Mouse (Mus musculus) MEL (cell line): Measurements from ENCODE around the gene Mfsd2a. TPM values are rescaled to one million over a fixed set of nuclear protein-coding genes. Genes with fewer than 3 reads are reported as not detected.

ENCODE experiments used
- DNase-seq: peaks from one replicate; pipeline ENCODE4 v3.0.0; 2011; ENCODE audit warnings: low read depth, low spot score
- H3K27ac ChIP-seq: 2 replicates; pipeline ENCODE4 v1.5.1; 2012; ENCODE audit warnings: low read depth, mild to moderate bottlenecking, control low read depth, low read length, moderate library complexity; ENCODE audit not compliant: control insufficient read depth
- H3K27me3 ChIP-seq, 2 experiments: fragments of 150-350 bp in 1 of 2; sonication (generic) in 1 of 2; 2 replicates each; pipeline ENCODE4 v1.6.1; 2012; ENCODE audit warnings: low read length in 2 of 2, mild to moderate bottlenecking in 2 of 2, improper control_type of control experiment in 1 of 2, moderate library complexity in 1 of 2; ENCODE audit not compliant: insufficient read depth in 2 of 2, control insufficient read depth in 1 of 2
- H3K36me3 ChIP-seq, 2 experiments: 2 replicates each; pipeline ENCODE4 v1.6.1; 2012 to 2014; ENCODE audit warnings: low read length in 2 of 2, improper control_type of control experiment in 1 of 2, inconsistent platforms in 1 of 2, mild to moderate bottlenecking in 1 of 2; ENCODE audit not compliant: insufficient read depth in 2 of 2, control insufficient read depth in 1 of 2
- H3K4me1 ChIP-seq, 2 experiments: fragments of 150-350 bp in 1 of 2; sonication (generic) in 1 of 2; 2 replicates each; pipeline ENCODE4 v1.6.1; 2012; ENCODE audit warnings: low read length in 2 of 2, improper control_type of control experiment in 1 of 2, mild to moderate bottlenecking in 1 of 2; ENCODE audit not compliant: insufficient read depth in 2 of 2, control insufficient read depth in 1 of 2
- H3K4me3 ChIP-seq, 2 experiments: fragments of 150-350 bp in 1 of 2; sonication (generic) in 1 of 2; 2 replicates each; pipeline ENCODE4 v1.5.1; 2012; ENCODE audit warnings: low read depth in 2 of 2, low read length in 2 of 2, mild to moderate bottlenecking in 2 of 2, moderate library complexity in 2 of 2, control low read depth in 1 of 2, improper control_type of control experiment in 1 of 2; ENCODE audit not compliant: control insufficient read depth in 1 of 2, insufficient read depth in 1 of 2
- H3K79me2 ChIP-seq: 2 replicates; pipeline ENCODE4 v1.6.1; 2012; ENCODE audit warnings: mild to moderate bottlenecking, low read length, moderate library complexity; ENCODE audit not compliant: control insufficient read depth, poor library complexity, insufficient read depth
- H3K9ac ChIP-seq: 2 replicates; pipeline ENCODE4 v1.6.1; 2012; ENCODE audit warnings: low read depth, mild to moderate bottlenecking, control low read depth, low read length, moderate library complexity; ENCODE audit not compliant: control insufficient read depth, poor library complexity, severe bottlenecking
- H3K9me3 ChIP-seq: fragments of 150-350 bp; sonication (generic); replicated peaks from 2 replicates; pipeline ENCODE4 v1.6.1; 2012; ENCODE audit warnings: mild to moderate bottlenecking, low read length, improper control_type of control experiment, moderate library complexity; ENCODE audit not compliant: insufficient read depth
- CHD1 ChIP-seq: IDR thresholded peaks from 2 replicates; pipeline ENCODE4 v1.6.1; 2012; ENCODE audit warnings: low read depth, mild to moderate bottlenecking, inconsistent platforms, low read length, improper control_type of control experiment
- CTCF ChIP-seq, 3 experiments: IDR thresholded peaks in 2 of 3; conservative IDR thresholded peaks in 1 of 3; 2 replicates each; pipeline ENCODE4 v1.5.1; 2011 to 2012; ENCODE audit warnings: low read length in 3 of 3, low read depth in 2 of 3, mild to moderate bottlenecking in 2 of 3, improper control_type of control experiment in 1 of 3, inconsistent platforms in 1 of 3, mixed read lengths in 1 of 3, moderate library complexity in 1 of 3; ENCODE audit not compliant: control insufficient read depth in 1 of 3, insufficient read depth in 1 of 3, poor library complexity in 1 of 3, severe bottlenecking in 1 of 3
- E2F4 ChIP-seq: IDR thresholded peaks from 2 replicates; pipeline ENCODE4 v1.6.1; 2011; ENCODE audit warnings: low read depth, low read length, improper control_type of control experiment, borderline replicate concordance
- ELF1 ChIP-seq: IDR thresholded peaks from 2 replicates; pipeline ENCODE4 v1.6.1; 2014; ENCODE audit warnings: low read depth, mild to moderate bottlenecking, inconsistent platforms, low read length, improper control_type of control experiment, moderate library complexity
- ETS1 ChIP-seq: IDR thresholded peaks from 2 replicates; pipeline ENCODE4 v1.6.1; 2012; ENCODE audit warnings: low read depth, mild to moderate bottlenecking, inconsistent platforms, low read length, improper control_type of control experiment, moderate library complexity
- GATA1 ChIP-seq: IDR thresholded peaks from 2 replicates; pipeline ENCODE4 v1.6.1; 2011; ENCODE audit warnings: low read depth, low read length, improper control_type of control experiment
- HCFC1 ChIP-seq: IDR thresholded peaks from 2 replicates; pipeline ENCODE4 v1.6.1; 2012; ENCODE audit warnings: low read depth, mild to moderate bottlenecking, inconsistent platforms, low read length, improper control_type of control experiment, moderate library complexity
- JUND ChIP-seq: IDR thresholded peaks from 2 replicates; pipeline ENCODE4 v1.6.1; 2011; ENCODE audit warnings: low read depth, mild to moderate bottlenecking, improper control_type of control experiment, low read length
- MAX ChIP-seq: IDR thresholded peaks from 2 replicates; pipeline ENCODE4 v1.6.1; 2011; ENCODE audit warnings: low read length, improper control_type of control experiment
- MAZ ChIP-seq: IDR thresholded peaks from 2 replicates; pipeline ENCODE4 v1.6.1; 2012; ENCODE audit warnings: low read depth, mild to moderate bottlenecking, inconsistent platforms, low read length, improper control_type of control experiment
- MEF2A ChIP-seq: IDR thresholded peaks from 2 replicates; pipeline ENCODE4 v1.6.1; 2014; ENCODE audit warnings: low read depth, mild to moderate bottlenecking, inconsistent platforms, low read length, improper control_type of control experiment; ENCODE audit not compliant: poor library complexity, insufficient replicate concordance, severe bottlenecking; ENCODE audit errors: extremely low read depth
- MXI1 ChIP-seq: IDR thresholded peaks from 2 replicates; pipeline ENCODE4 v1.6.1; 2011; ENCODE audit warnings: mild to moderate bottlenecking, low read depth, low read length, improper control_type of control experiment
- MYC ChIP-seq: IDR thresholded peaks from 2 replicates; pipeline ENCODE4 v1.6.1; 2011; ENCODE audit warnings: low read depth, mild to moderate bottlenecking, low read length, improper control_type of control experiment, moderate library complexity
- NELFE ChIP-seq: IDR thresholded peaks from 2 replicates; pipeline ENCODE4 v1.6.1; 2011; ENCODE audit warnings: low read depth, low read length, improper control_type of control experiment
- NRF1 ChIP-seq: IDR thresholded peaks from 2 replicates; pipeline ENCODE4 v1.6.1; 2014; ENCODE audit warnings: low read depth, mild to moderate bottlenecking, inconsistent platforms, low read length, improper control_type of control experiment, moderate library complexity; ENCODE audit not compliant: poor library complexity, insufficient read depth, severe bottlenecking
- POLR2A ChIP-seq, 2 experiments: IDR thresholded peaks; 2 replicates each; pipeline ENCODE4 v1.6.1; 2011 to 2012; ENCODE audit warnings: low read length in 2 of 2, mild to moderate bottlenecking in 2 of 2, control low read depth in 1 of 2, improper control_type of control experiment in 1 of 2, low read depth in 1 of 2, moderate library complexity in 1 of 2; ENCODE audit not compliant: control insufficient read depth in 1 of 2, insufficient read depth in 1 of 2, poor library complexity in 1 of 2
- POLR2AphosphoS5 ChIP-seq: IDR thresholded peaks from 2 replicates; pipeline ENCODE4 v1.6.1; 2012; ENCODE audit warnings: low read depth, borderline replicate concordance, mild to moderate bottlenecking, inconsistent platforms, low read length, moderate library complexity, mixed read lengths
- RCOR1 ChIP-seq: IDR thresholded peaks from 2 replicates; pipeline ENCODE4 v1.6.1; 2012; ENCODE audit warnings: low read depth, mild to moderate bottlenecking, inconsistent platforms, low read length, improper control_type of control experiment
- SIN3A ChIP-seq: IDR thresholded peaks from 2 replicates; pipeline ENCODE4 v1.6.1; 2012; ENCODE audit warnings: low read length, improper control_type of control experiment, inconsistent platforms
- SMC3 ChIP-seq: IDR thresholded peaks from 2 replicates; pipeline ENCODE4 v1.6.1; 2011; ENCODE audit warnings: low read depth, low read length, improper control_type of control experiment
- TAL1 ChIP-seq: IDR thresholded peaks from 2 replicates; pipeline ENCODE4 v1.6.1; 2012; ENCODE audit warnings: mild to moderate bottlenecking, inconsistent platforms, low read length, moderate library complexity, mixed read lengths
- TBP ChIP-seq: IDR thresholded peaks from 2 replicates; pipeline ENCODE4 v1.8.0; 2011; ENCODE audit warnings: low read depth, low read length, improper control_type of control experiment
- UBTF ChIP-seq: IDR thresholded peaks from 2 replicates; pipeline ENCODE4 v1.6.1; 2012; ENCODE audit warnings: low read depth, mild to moderate bottlenecking, inconsistent platforms, low read length, improper control_type of control experiment, moderate library complexity, borderline replicate concordance; ENCODE audit not compliant: insufficient read depth
- USF1 ChIP-seq: IDR thresholded peaks from 2 replicates; pipeline ENCODE4 v1.6.1; 2014; ENCODE audit warnings: low read depth, mild to moderate bottlenecking, inconsistent platforms, low read length, improper control_type of control experiment, moderate library complexity
- USF2 ChIP-seq, 2 experiments: IDR thresholded peaks; 2 replicates each; pipeline ENCODE4 v1.6.1; 2011 to 2012; ENCODE audit warnings: improper control_type of control experiment in 2 of 2, low read length in 2 of 2, borderline replicate concordance in 1 of 2, inconsistent platforms in 1 of 2, low read depth in 1 of 2, mild to moderate bottlenecking in 1 of 2; ENCODE audit not compliant: insufficient read depth in 1 of 2
- ZC3H11A ChIP-seq: IDR thresholded peaks from 2 replicates; pipeline ENCODE4 v1.6.1; 2012; ENCODE audit warnings: low read depth, mild to moderate bottlenecking, inconsistent platforms, low read length, improper control_type of control experiment
- ZKSCAN1 ChIP-seq: IDR thresholded peaks from 2 replicates; pipeline ENCODE4 v1.6.1; 2012; ENCODE audit warnings: low read depth, mild to moderate bottlenecking, inconsistent platforms, low read length, improper control_type of control experiment, moderate library complexity
- polyA plus RNA-seq, 2 experiments: library from polyadenylated mRNA; stranded (reverse) in 1 of 2; unstranded in 1 of 2; fragments of >175 nt in 1 of 2; fragments of >200 nt in 1 of 2; gene quantifications; 2 replicates each; pipeline versions ENCODE4 v1.2.1 to v1.2.4; 2012; ENCODE audit warnings: low replicate concordance in 2 of 2, low read depth in 1 of 2; ENCODE audit not compliant: insufficient read length in 2 of 2, insufficient read depth in 1 of 2, missing spikeins in 1 of 2
- total RNA-seq: library from RNA; depleted of rRNA; stranded (reverse); fragments of 300-350 nt; gene quantifications from 2 replicates; pipeline ENCODE4 v1.2.3, GENCODE M21; 2012

Gene Mfsd2a
- total and polyA plus RNA-seq, 3 experiments = 8.8 to 14.3 TPM; not detected in 1

DNA sequence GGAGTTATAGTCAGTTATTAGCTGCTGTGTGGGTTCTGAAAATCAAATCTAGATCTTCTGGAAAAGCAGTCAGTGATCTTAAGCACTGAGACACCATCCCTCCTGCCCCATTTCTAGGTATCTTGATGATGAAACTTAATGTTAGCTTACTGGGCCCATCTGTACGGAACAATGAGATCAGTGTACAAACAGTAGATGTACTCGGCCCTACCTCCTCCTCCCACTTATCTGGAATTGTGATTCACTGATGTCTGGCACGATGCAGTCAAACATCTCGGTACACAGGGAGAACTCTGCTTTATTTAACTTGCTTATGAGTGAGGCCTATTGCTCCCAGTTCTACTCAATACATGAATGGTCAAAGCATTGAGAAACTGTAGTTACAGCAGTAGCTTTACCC lies 45.0 kb downstream of the Mfsd2a start:
- no peak for DNase-seq
- no peak overlapping the region for H3K27ac ChIP-seq
- no peaks in the 10 kb centered on the region for H3K36me3 ChIP-seq
- no peak overlapping the region for H3K4me3 ChIP-seq
- TF ChIP-seq GATA1 (no peak), ETS1 (no peak), NELFE (no peak), MAZ (no peak), UBTF (no peak), POLR2A (IDR thresholded peaks at IDR 0.05; ENCODE audit: control insufficient read depth in 1 of 2, insufficient read depth in 1 of 2, low read depth in 1 of 2, low read length in 2 of 2, poor library complexity in 1 of 2) (no peak), SIN3A (no peak), ZKSCAN1 (no peak), CTCF (IDR thresholded peaks at IDR 0.05 in 2 of 3, conservative IDR thresholded peaks at IDR 0.05 in 1 of 3; ENCODE audit: control insufficient read depth in 1 of 3, insufficient read depth in 1 of 3, low read depth in 2 of 3, low read length in 3 of 3, poor library complexity in 1 of 3, severe bottlenecking in 1 of 3) (no peak), USF2 (IDR thresholded peaks at IDR 0.05; ENCODE audit: borderline replicate concordance in 1 of 2, insufficient read depth in 1 of 2, low read depth in 1 of 2, low read length in 2 of 2) (no peak), MXI1 (no peak), MYC (no peak), E2F4 (no peak), HCFC1 (no peak), JUND (no peak), MAX (no peak), NRF1 (no peak), POLR2AphosphoS5 (no peak)
- H3K27me3 ChIP-seq = no peaks in the 10 kb centered on the region
- no peaks in the 10 kb centered on the region; a peak in 1 of 4 replicates for H3K4me1 ChIP-seq
- H3K9me3 ChIP-seq = no peaks in the 10 kb centered on the region
- no peak overlapping the region for H3K9ac ChIP-seq
- no peaks in the 10 kb centered on the region for H3K79me2 ChIP-seq

DNA sequence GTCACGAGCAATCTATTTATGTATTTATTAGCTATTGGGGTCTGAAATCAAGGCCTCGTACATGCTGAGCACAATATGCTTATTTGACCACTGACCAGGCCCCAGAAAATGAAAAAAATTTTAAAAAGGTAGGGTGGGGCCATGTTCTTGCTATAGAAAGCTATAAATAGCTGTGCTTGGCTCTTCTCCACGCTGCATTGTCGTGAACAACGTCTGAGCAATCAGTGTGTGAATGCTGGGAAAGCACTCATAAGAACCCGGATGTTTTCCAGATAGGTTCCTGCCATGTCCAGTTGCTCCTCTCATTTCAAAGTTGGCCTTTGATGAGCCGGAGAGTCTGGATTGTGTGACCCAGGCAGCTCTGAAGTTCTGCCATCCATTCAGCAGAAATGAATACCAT lies 46.8 kb downstream of the Mfsd2a start:
- H3K9ac ChIP-seq = no peak overlapping the region
- H3K4me3 ChIP-seq = no peak overlapping the region
- H3K27ac ChIP-seq = no peak overlapping the region
- no peak for DNase-seq
- no peaks in the 10 kb centered on the region for H3K79me2 ChIP-seq
- H3K4me1 ChIP-seq = no peaks in the 10 kb centered on the region; a peak in 1 of 4 replicates
- TF ChIP-seq SMC3 = no peak
- TF ChIP-seq TBP = no peak
- TF ChIP-seq CHD1 = no peak
- no peak for TF ChIP-seq ZKSCAN1
- no peak for TF ChIP-seq RCOR1
- TF ChIP-seq MEF2A = no peak
- TF ChIP-seq ZC3H11A = no peak
- no peak for TF ChIP-seq USF1
- no peak for TF ChIP-seq HCFC1
- no peak for TF ChIP-seq NRF1
- no peak for TF ChIP-seq TAL1
- no peak for TF ChIP-seq CTCF (IDR thresholded peaks at IDR 0.05 in 2 of 3, conservative IDR thresholded peaks at IDR 0.05 in 1 of 3; ENCODE audit: control insufficient read depth in 1 of 3, insufficient read depth in 1 of 3, low read depth in 2 of 3, low read length in 3 of 3, poor library complexity in 1 of 3, severe bottlenecking in 1 of 3)
- TF ChIP-seq ELF1 = no peak
- TF ChIP-seq E2F4 = no peak
- no peak for TF ChIP-seq USF2 (IDR thresholded peaks at IDR 0.05; ENCODE audit: borderline replicate concordance in 1 of 2, insufficient read depth in 1 of 2, low read depth in 1 of 2, low read length in 2 of 2)
- no peak for TF ChIP-seq ETS1
- no peaks in the 10 kb centered on the region for H3K9me3 ChIP-seq
- no peaks in the 10 kb centered on the region for H3K27me3 ChIP-seq
- no peaks in the 10 kb centered on the region for H3K36me3 ChIP-seq
